Mouse (Mus musculus) CH12.LX (cell line): ENCODE measurements around the gene Gucy2c.

Experiments
- BHLHE40 ChIP-seq: IDR thresholded peaks from 2 replicates; pipeline ENCODE4 v1.6.1; 2011; ENCODE audit warnings: mild to moderate bottlenecking, low read depth, low read length, improper control_type of control experiment
- CHD2 ChIP-seq: IDR thresholded peaks from 2 replicates; pipeline ENCODE4 v1.6.1; 2011; ENCODE audit warnings: low read length, improper control_type of control experiment
- CTCF ChIP-seq, 2 experiments: IDR thresholded peaks in 1 of 2; conservative IDR thresholded peaks in 1 of 2; 2 replicates each; pipeline ENCODE4 v1.5.1; 2011 to 2012; ENCODE audit warnings: low read depth in 2 of 2, low read length in 2 of 2, improper control_type of control experiment in 1 of 2, inconsistent platforms in 1 of 2, mild to moderate bottlenecking in 1 of 2, moderate library complexity in 1 of 2
- JUN ChIP-seq: IDR thresholded peaks from 2 replicates; pipeline ENCODE4 v1.6.1; 2011; ENCODE audit warnings: low read depth, mild to moderate bottlenecking, low read length, improper control_type of control experiment, moderate library complexity; ENCODE audit not compliant: insufficient read depth
- KAT2A ChIP-seq: IDR thresholded peaks from 2 replicates; pipeline ENCODE4 v1.6.1; 2012; ENCODE audit warnings: low read length, improper control_type of control experiment, inconsistent platforms; ENCODE audit not compliant: insufficient replicate concordance
- POLR2A ChIP-seq: IDR thresholded peaks from 2 replicates; pipeline ENCODE4 v1.6.1; 2011; ENCODE audit warnings: low read depth, mild to moderate bottlenecking, improper control_type of control experiment, low read length
- POLR2AphosphoS2 ChIP-seq: IDR thresholded peaks from 2 replicates; pipeline ENCODE4 v1.6.1; 2011; ENCODE audit warnings: low read depth, low read length, improper control_type of control experiment
- RAD21 ChIP-seq: IDR thresholded peaks from 2 replicates; pipeline ENCODE4 v1.6.1; 2011; ENCODE audit warnings: low read depth, mild to moderate bottlenecking, low read length, improper control_type of control experiment, moderate library complexity
- SIN3A ChIP-seq: IDR thresholded peaks from 2 replicates; pipeline ENCODE4 v1.6.1; 2012; ENCODE audit warnings: low read length, improper control_type of control experiment, inconsistent platforms
- UBTF ChIP-seq: IDR thresholded peaks from 2 replicates; pipeline ENCODE4 v1.6.1; 2012; ENCODE audit warnings: low read depth, mild to moderate bottlenecking, inconsistent platforms, low read length, improper control_type of control experiment, moderate library complexity

GRCm38 (mm10) chr6:136669274-136669673 is 112.3 kb downstream of the Gucy2c start:
- TF ChIP-seq POLR2AphosphoS2 (no peak), BHLHE40 (no peak), CHD2 (no peak), POLR2A (no peak), KAT2A (no peak), CTCF (conservative IDR thresholded peaks at IDR 0.05 in 1 of 2, IDR thresholded peaks at IDR 0.05 in 1 of 2; ENCODE audit: low read depth in 2 of 2, low read length in 2 of 2) (no peak), SIN3A (no peak), JUN (no peak), RAD21 (no peak), UBTF (no peak)
